Mouse (Mus musculus) neural tube, embryonic 11.5 days (tissue): ENCODE results near the gene Cerkl. TPM values are rescaled to one million over a fixed set of nuclear protein-coding genes. Genes with fewer than 3 reads are reported as not detected.

ENCODE experiments used
- ATAC-seq: fragments of 200-750 bp; cut with Nextera tagmentation; 2 replicates; pipeline ENCODE4 v1.8.0; 2017; ENCODE audit warnings: moderate number of reproducible peaks, mild to moderate bottlenecking, moderate TSS enrichment, moderate library complexity; ENCODE audit not compliant: insufficient read depth, low FRiP score, low TSS enrichment
- DNase-seq: peaks from one replicate; pipeline ENCODE4 v3.0.0-alpha.2; 2015; ENCODE audit warnings: low spot score
- H3K27ac ChIP-seq: fragments of 300-500 bp; sonication (generic); 2 replicates; pipeline ENCODE4 v1.5.1; 2014; ENCODE audit warnings: low read depth, mild to moderate bottlenecking, low read length
- H3K27me3 ChIP-seq: fragments of 300-500 bp; sonication (generic); 2 replicates; pipeline ENCODE4 v1.6.1; 2014; ENCODE audit warnings: mild to moderate bottlenecking, low read length, mixed read lengths; ENCODE audit not compliant: control insufficient read depth, insufficient read depth
- H3K36me3 ChIP-seq: fragments of 300-500 bp; sonication (generic); 2 replicates; pipeline ENCODE4 v1.6.1; 2014; ENCODE audit warnings: mild to moderate bottlenecking, low read length, moderate library complexity, mixed read lengths; ENCODE audit not compliant: control insufficient read depth, insufficient read depth
- H3K4me1 ChIP-seq: fragments of 300-500 bp; sonication (generic); 2 replicates; pipeline ENCODE4 v1.6.1; 2014; ENCODE audit warnings: low read length, mixed read lengths; ENCODE audit not compliant: control insufficient read depth, insufficient read depth
- H3K4me2 ChIP-seq: fragments of 300-500 bp; sonication (generic); 2 replicates; pipeline ENCODE4 v1.6.1; 2014; ENCODE audit warnings: low read depth, mild to moderate bottlenecking, moderate library complexity
- H3K4me3 ChIP-seq: fragments of 300-500 bp; sonication (generic); 2 replicates; pipeline ENCODE4 v1.5.1; 2014; ENCODE audit warnings: low read depth, low read length
- H3K9ac ChIP-seq: fragments of 300-500 bp; sonication (generic); 2 replicates; pipeline ENCODE4 v1.6.1; 2014; ENCODE audit warnings: mild to moderate bottlenecking, low read length
- H3K9me3 ChIP-seq: fragments of 300-500 bp; sonication (generic); 2 replicates; pipeline ENCODE4 v1.6.1; 2016; ENCODE audit warnings: low read length; ENCODE audit not compliant: control insufficient read depth
- WGBS: fragments of 180-500 bp; shearing (Covaris S2); extraction: QIAGEN DNeasy Blood & Tissue Kit; methylation state at CpG from one replicate; pipeline ENCODE4 v1.1.7; 2014; 5-methylcytosine and 5-hydroxymethylcytosine counted together
- polyA plus RNA-seq: library from polyadenylated mRNA; unstranded; fragments of >200 nt; fragmentation: Nextera tagmentation; extraction: Ambion mirVana; gene quantifications from 2 replicates; pipeline ENCODE4 v1.2.1, GENCODE M21; 2014

Gene Cerkl
- polyA plus RNA-seq, 1 experiment from 2014 or later: 6.2 TPM

- WGBS: 57% methylated on average over 8 of the region's 8 CpGs
- H3K4me2 ChIP-seq: no peak overlapping the region
- no peaks in the 10 kb centered on the region for H3K36me3 ChIP-seq
- H3K4me1 ChIP-seq: no peaks in the 10 kb centered on the region
- no peak overlapping the region for H3K9ac ChIP-seq
- H3K27ac ChIP-seq: no peak overlapping the region
- ATAC-seq (no peak), DNase-seq (no peak)
- H3K27me3 ChIP-seq: no peaks in the 10 kb centered on the region
- H3K9me3 ChIP-seq: no peaks in the 10 kb centered on the region
- no peak overlapping the region for H3K4me3 ChIP-seq
Measured at GRCm38 (mm10) chr2:79399234-79400000, 57.2 kb downstream of the Cerkl start.

GRCm38 (mm10) chr2:79398831-79399230 is 57.8 kb downstream of the Cerkl start:
- Histone ChIP-seq H3K4me2 (no peak overlapping the region), H3K36me3 (no peaks in the 10 kb centered on the region), H3K27ac (no peak overlapping the region), H3K27me3 (no peaks in the 10 kb centered on the region), H3K9ac (no peak overlapping the region), H3K9me3 (no peaks in the 10 kb centered on the region), H3K4me3 (no peak overlapping the region), H3K4me1 (no peaks in the 10 kb centered on the region)
- ATAC-seq (no peak), DNase-seq (no peak)
- WGBS: 68% methylated on average over 5 of the region's 5 CpGs

- WGBS: 75% methylated on average over 2 of the region's 2 CpGs
- Histone ChIP-seq H3K36me3 (no peaks in the 10 kb centered on the region), H3K4me1 (no peaks in the 10 kb centered on the region), H3K9me3 (no peaks in the 10 kb centered on the region), H3K27ac (no peak overlapping the region), H3K27me3 (no peaks in the 10 kb centered on the region), H3K4me3 (no peak overlapping the region), H3K4me2 (no peak overlapping the region), H3K9ac (no peak overlapping the region)
- ATAC-seq (no peak), DNase-seq (no peak)
Measured at GRCm38 (mm10) chr2:79398343-79398742, 58.2 kb downstream of the Cerkl start.

- no peaks in the 10 kb centered on the region for H3K36me3 ChIP-seq
Measured at GRCm38 (mm10) chr2:79397107-79397506, 59.5 kb downstream of the Cerkl start.

GRCm38 (mm10) chr2:79379087-79380041 is 77.2 kb downstream of the Cerkl start:
- Histone ChIP-seq H3K36me3 (no peaks in the 10 kb centered on the region), H3K4me2 (no peak overlapping the region), H3K27me3 (no peaks in the 10 kb centered on the region), H3K27ac (0 out of 2 replicates have a peak overlapping the region, but pooled peaks have one; percentile 9), H3K4me1 (peaks cover 5% of the 10 kb centered on the region; the same call in 1 of the 2 replicates), H3K4me3 (no peak overlapping the region), H3K9me3 (no peaks in the 10 kb centered on the region), H3K9ac (no peak overlapping the region)
- peak; percentile 75 for ATAC-seq
- 24% methylated on average over 12 of the region's 12 CpGs for WGBS
- peak; percentile 50 for DNase-seq

More at GRCm38 (mm10) chr2:79397107-79397506, 59.5 kb downstream of the Cerkl start:
- Histone ChIP-seq H3K9ac (no peak overlapping the region), H3K27me3 (no peaks in the 10 kb centered on the region), H3K4me2 (no peak overlapping the region), H3K9me3 (no peaks in the 10 kb centered on the region), H3K27ac (no peak overlapping the region), H3K4me3 (no peak overlapping the region), H3K4me1 (no peaks in the 10 kb centered on the region)
- ATAC-seq (no peak), DNase-seq (no peak)
- 57% methylated on average over 2 of the region's 2 CpGs for WGBS

- no peaks in the 10 kb centered on the region for H3K36me3 ChIP-seq
- DNase-seq (no peak), ATAC-seq (peak; percentile 22)
- no peaks in the 10 kb centered on the region for H3K9me3 ChIP-seq
- H3K4me2 ChIP-seq: no peak overlapping the region
- 59% methylated on average over 8 of the region's 8 CpGs for WGBS
- H3K27ac ChIP-seq: peak overlapping the region; percentile 2; the same call in 1 of the 2 replicates
- no peak overlapping the region for H3K4me3 ChIP-seq
- H3K27me3 ChIP-seq: no peaks in the 10 kb centered on the region
- H3K9ac ChIP-seq: no peak overlapping the region
- H3K4me1 ChIP-seq: peaks cover 5% of the 10 kb centered on the region; the same call in 1 of the 2 replicates
Measured at GRCm38 (mm10) chr2:79378346-79379086, 78.1 kb downstream of the Cerkl start.

- H3K27me3 ChIP-seq: no peaks in the 10 kb centered on the region
- no peaks in the 10 kb centered on the region for H3K4me1 ChIP-seq
- H3K9ac ChIP-seq: no peak overlapping the region
- H3K4me3 ChIP-seq: no peak overlapping the region
- ATAC-seq (no peak; the same call in 1 of the 2 replicates), DNase-seq (peak; percentile 53)
- WGBS: 52% methylated on average over 6 of the region's 6 CpGs
- H3K36me3 ChIP-seq: no peaks in the 10 kb centered on the region
- no peaks in the 10 kb centered on the region for H3K9me3 ChIP-seq
- H3K27ac ChIP-seq: no peak overlapping the region
- H3K4me2 ChIP-seq: no peak overlapping the region
Measured at GRCm38 (mm10) chr2:79372486-79373200, 83.9 kb downstream of the Cerkl start.

- H3K27ac ChIP-seq: no peak overlapping the region
- no peak overlapping the region for H3K4me2 ChIP-seq
- H3K4me1 ChIP-seq: no peaks in the 10 kb centered on the region
- no peak overlapping the region for H3K4me3 ChIP-seq
- DNase-seq (no peak), ATAC-seq (no peak)
- no peak overlapping the region for H3K9ac ChIP-seq
- H3K9me3 ChIP-seq: no peaks in the 10 kb centered on the region
- WGBS: 67% methylated on average over 2 of the region's 2 CpGs
- no peaks in the 10 kb centered on the region for H3K36me3 ChIP-seq
- no peaks in the 10 kb centered on the region for H3K27me3 ChIP-seq
Measured at GRCm38 (mm10) chr2:79372154-79372467, 84.5 kb downstream of the Cerkl start.
